Mouse (Mus musculus): ENCODE measurements around the gene Ehd2. TPM values are rescaled to one million over a fixed set of nuclear protein-coding genes. Genes with fewer than 3 reads are reported as not detected.

Gene Ehd2
- polyA plus RNA-seq, 1 experiment: 3.0 TPM

DNA sequence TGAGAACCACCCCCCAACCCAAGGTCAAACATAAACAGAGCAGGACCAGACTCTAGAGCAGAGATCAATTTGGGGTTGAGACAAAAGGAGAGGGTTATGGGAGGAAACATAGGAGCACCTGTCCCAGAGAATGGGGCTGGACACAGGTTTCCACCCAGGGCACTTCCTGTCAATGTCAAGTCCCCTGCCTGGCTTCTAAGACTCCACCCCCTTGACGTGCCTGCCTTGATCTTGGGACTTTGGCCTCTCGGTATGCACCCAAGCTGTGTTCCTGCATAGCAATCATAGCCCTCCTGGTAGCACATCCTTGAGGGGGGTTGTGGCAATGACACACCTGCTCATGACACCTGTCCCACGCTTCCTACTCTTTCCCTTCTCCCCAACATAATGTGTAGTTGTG, 25.8 kb upstream of the Ehd2 start:
- Histone ChIP-seq H3K27ac (ENCODE audit: control insufficient read depth, insufficient read depth, low read depth, low read length) (no peak overlapping the region), H3K4me1 (ENCODE audit: control insufficient read depth, insufficient read depth, low read length) (peaks cover 4% of the 10 kb centered on the region), H3K36me3 (ENCODE audit: control insufficient read depth, insufficient read depth, low read length) (no peaks in the 10 kb centered on the region), H3K4me3 (ENCODE audit: control insufficient read depth, low read depth, low read length) (no peak overlapping the region), H3K27me3 (ENCODE audit: control insufficient read depth, insufficient read depth, low read length) (no peaks in the 10 kb centered on the region)
- no peak for TF ChIP-seq CTCF (IDR thresholded peaks at IDR 0.05; ENCODE audit: control insufficient read depth, insufficient read depth, insufficient replicate concordance, low read depth, low read length)
- TF ChIP-seq POLR2A (IDR thresholded peaks at IDR 0.05; ENCODE audit: control insufficient read depth, low read depth, low read length): peak; percentile 23; the same call in 1 of the 2 replicates

DNA sequence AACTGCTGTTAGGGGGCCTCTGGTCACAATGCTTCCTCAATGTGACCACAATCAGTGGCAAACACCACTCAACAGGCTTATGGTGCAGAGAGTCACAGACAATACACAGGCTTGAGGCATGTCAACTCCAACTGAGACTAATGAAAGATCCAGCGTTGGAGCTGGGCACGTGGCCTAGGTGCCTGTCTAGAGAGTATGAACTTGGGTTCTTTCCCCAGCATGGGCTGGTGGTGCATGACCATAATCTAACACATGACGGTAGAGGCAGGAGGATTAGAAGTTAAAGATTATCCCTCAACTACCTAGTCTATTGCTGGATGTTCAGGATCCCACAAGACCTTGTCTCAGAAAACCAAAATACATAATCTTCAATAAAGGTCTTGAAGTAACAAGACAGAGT, 24.4 kb upstream of the Ehd2 start:
- Histone ChIP-seq H3K27ac (ENCODE audit: control insufficient read depth, insufficient read depth, low read depth, low read length) (no peak overlapping the region), H3K4me3 (ENCODE audit: control insufficient read depth, low read depth, low read length) (no peak overlapping the region), H3K27me3 (ENCODE audit: control insufficient read depth, insufficient read depth, low read length) (no peaks in the 10 kb centered on the region), H3K4me1 (ENCODE audit: control insufficient read depth, insufficient read depth, low read length) (peaks cover 3% of the 10 kb centered on the region), H3K36me3 (ENCODE audit: control insufficient read depth, insufficient read depth, low read length) (no peaks in the 10 kb centered on the region)
- TF ChIP-seq POLR2A (IDR thresholded peaks at IDR 0.05; ENCODE audit: control insufficient read depth, low read depth, low read length) (no peak), CTCF (IDR thresholded peaks at IDR 0.05; ENCODE audit: control insufficient read depth, insufficient read depth, insufficient replicate concordance, low read depth, low read length) (no peak)

DNA sequence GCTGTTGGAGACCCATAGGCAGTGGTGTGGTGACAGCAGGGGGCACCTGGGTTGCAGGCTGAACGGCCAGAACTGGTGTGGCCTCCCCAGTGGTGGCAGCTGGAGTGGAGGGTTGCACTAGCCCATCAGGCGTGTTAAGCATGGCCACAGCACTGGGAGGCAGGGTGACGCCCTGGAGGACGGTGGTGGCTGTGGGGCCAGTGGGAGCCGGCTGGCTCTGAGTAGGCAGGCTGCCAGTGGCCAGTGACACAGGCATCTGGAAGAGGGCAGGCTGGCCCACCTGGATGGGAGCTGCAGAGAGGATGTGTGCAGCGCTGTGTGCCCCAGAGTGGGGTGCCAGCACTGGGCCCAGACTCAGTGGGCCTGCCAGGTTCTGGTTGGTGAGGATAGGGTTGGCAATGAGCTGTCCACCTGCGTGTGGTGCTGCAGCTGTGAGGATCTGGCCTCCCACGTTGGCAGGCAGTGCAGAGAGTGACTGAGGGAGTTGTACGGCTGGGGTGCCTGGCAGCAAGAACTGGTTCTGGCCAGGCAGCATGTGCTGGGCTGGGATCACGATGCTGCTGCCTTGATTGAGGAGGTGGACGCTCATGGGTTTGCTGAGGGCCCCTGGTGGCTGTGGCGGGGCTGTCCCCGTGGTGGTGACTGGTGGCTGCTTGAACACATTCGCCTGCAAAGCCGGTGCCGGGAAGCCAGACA, 20.4 kb upstream of the Ehd2 start:
- TF ChIP-seq CTCF (IDR thresholded peaks at IDR 0.05; ENCODE audit: control insufficient read depth, insufficient read depth, insufficient replicate concordance, low read depth, low read length): 0 out of 2 replicates have a peak, but pooled peaks have one; percentile 5
- TF ChIP-seq POLR2A (IDR thresholded peaks at IDR 0.05; ENCODE audit: control insufficient read depth, low read depth, low read length): no peak
- no peaks in the 10 kb centered on the region for H3K27me3 ChIP-seq (ENCODE audit: control insufficient read depth, insufficient read depth, low read length)
- H3K27ac ChIP-seq (ENCODE audit: control insufficient read depth, insufficient read depth, low read depth, low read length): no peak overlapping the region
- H3K4me1 ChIP-seq (ENCODE audit: control insufficient read depth, insufficient read depth, low read length): peaks cover 5% of the 10 kb centered on the region
- peak overlapping the region; percentile 87 for H3K4me3 ChIP-seq (ENCODE audit: control insufficient read depth, low read depth, low read length)
- H3K36me3 ChIP-seq (ENCODE audit: control insufficient read depth, insufficient read depth, low read length): no peaks in the 10 kb centered on the region

DNA sequence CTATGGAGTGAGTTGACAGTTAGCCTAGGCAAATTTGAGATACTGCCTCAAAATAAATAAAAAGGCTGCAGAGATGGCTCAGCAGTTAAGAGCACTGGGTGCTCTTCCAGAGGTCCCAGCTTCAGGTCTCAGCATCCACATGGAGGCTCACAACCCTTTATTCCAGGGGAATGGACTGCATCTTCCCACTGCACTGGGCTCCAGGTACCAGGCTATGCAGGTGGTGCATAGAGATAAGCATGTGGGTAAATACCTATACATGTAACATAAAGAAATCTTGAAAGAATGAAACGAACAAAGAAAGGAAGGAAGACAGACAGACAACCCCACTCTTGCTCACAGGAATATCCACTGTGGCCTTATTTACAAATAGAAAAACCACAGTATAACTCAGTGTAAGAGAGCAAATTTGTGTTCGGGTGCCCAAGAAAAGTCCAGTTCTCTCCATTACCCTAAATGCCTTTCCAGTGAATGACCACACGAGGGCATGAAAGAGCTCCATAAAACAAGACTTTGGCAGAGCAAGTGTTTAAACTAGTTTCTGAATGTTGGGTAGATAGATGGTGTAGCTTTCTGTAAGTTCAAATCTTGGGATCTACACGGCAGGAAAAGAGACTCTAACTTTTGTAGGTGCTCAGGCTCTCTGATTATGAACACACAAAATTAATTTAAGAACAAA, 15.5 kb upstream of the Ehd2 start:
- H3K36me3 ChIP-seq (ENCODE audit: control insufficient read depth, insufficient read depth, low read length): no peaks in the 10 kb centered on the region
- no peak overlapping the region for H3K4me3 ChIP-seq (ENCODE audit: control insufficient read depth, low read depth, low read length)
- H3K4me1 ChIP-seq (ENCODE audit: control insufficient read depth, insufficient read depth, low read length): peaks cover 18% of the 10 kb centered on the region
- TF ChIP-seq POLR2A (IDR thresholded peaks at IDR 0.05; ENCODE audit: control insufficient read depth, low read depth, low read length) (no peak), CTCF (IDR thresholded peaks at IDR 0.05; ENCODE audit: control insufficient read depth, insufficient read depth, insufficient replicate concordance, low read depth, low read length) (no peak)
- H3K27me3 ChIP-seq (ENCODE audit: control insufficient read depth, insufficient read depth, low read length): no peaks in the 10 kb centered on the region
- no peak overlapping the region for H3K27ac ChIP-seq (ENCODE audit: control insufficient read depth, insufficient read depth, low read depth, low read length)

DNA sequence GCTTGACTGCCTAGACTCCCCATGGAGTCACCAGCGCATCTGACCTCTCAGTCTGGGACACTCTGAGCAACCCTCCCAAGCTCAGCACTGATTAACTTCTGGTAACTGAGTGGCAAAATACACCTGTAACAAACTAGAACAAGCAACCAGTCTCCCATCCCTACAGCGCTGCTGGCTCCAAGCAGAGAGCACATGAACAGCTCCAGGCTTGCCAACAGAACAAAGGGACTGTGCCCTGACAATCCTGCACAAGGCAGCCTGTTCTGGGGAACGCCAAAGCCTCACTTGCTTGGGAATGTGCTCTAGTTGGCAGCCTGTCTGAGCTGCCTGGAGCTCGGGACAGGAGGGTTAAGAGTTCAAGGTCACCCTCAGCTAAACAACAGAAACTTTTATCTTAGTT, 14.2 kb upstream of the Ehd2 start:
- H3K36me3 ChIP-seq (ENCODE audit: control insufficient read depth, insufficient read depth, low read length): no peaks in the 10 kb centered on the region
- H3K4me3 ChIP-seq (ENCODE audit: control insufficient read depth, low read depth, low read length): no peak overlapping the region
- H3K27ac ChIP-seq (ENCODE audit: control insufficient read depth, insufficient read depth, low read depth, low read length): peak overlapping the region; percentile 44

DNA sequence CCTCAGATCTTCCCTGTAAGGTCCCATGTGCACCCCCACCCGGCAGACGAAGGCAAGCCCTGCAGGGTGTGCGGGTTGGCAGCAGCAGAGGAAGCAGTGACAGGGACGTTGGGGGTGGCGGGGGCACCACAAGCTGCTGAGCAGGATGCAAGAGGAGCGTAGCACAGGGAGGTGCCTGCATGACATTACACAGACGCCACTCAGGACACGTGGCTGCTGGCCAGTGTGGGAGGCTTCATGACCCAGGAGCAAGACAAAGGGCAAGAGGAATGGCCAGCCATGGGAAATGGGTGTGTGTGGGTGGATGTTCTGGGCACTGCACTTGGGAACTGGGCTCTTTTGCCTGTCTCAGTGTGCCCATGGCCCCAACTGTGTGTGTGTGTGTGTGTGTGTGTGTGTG, 12.9 kb upstream of the Ehd2 start:
- no peak overlapping the region for H3K4me3 ChIP-seq (ENCODE audit: control insufficient read depth, low read depth, low read length)
- peak overlapping the region; percentile 44; the same call in 1 of the 2 replicates for H3K27ac ChIP-seq (ENCODE audit: control insufficient read depth, insufficient read depth, low read depth, low read length)
- peaks cover 18% of the 10 kb centered on the region for H3K4me1 ChIP-seq (ENCODE audit: control insufficient read depth, insufficient read depth, low read length)
- H3K27me3 ChIP-seq (ENCODE audit: control insufficient read depth, insufficient read depth, low read length): no peaks in the 10 kb centered on the region
- no peaks in the 10 kb centered on the region for H3K36me3 ChIP-seq (ENCODE audit: control insufficient read depth, insufficient read depth, low read length)
- TF ChIP-seq CTCF (IDR thresholded peaks at IDR 0.05; ENCODE audit: control insufficient read depth, insufficient read depth, insufficient replicate concordance, low read depth, low read length): no peak
- peak; percentile 22; the same call in 1 of the 2 replicates for TF ChIP-seq POLR2A (IDR thresholded peaks at IDR 0.05; ENCODE audit: control insufficient read depth, low read depth, low read length)

More for the DNA sequence above, 14.2 kb upstream of the Ehd2 start:
- Histone ChIP-seq H3K4me1 (ENCODE audit: control insufficient read depth, insufficient read depth, low read length) (peaks cover 13% of the 10 kb centered on the region), H3K27me3 (ENCODE audit: control insufficient read depth, insufficient read depth, low read length) (no peaks in the 10 kb centered on the region)
- TF ChIP-seq CTCF (IDR thresholded peaks at IDR 0.05; ENCODE audit: control insufficient read depth, insufficient read depth, insufficient replicate concordance, low read depth, low read length): no peak
- no peak for TF ChIP-seq POLR2A (IDR thresholded peaks at IDR 0.05; ENCODE audit: control insufficient read depth, low read depth, low read length)

DNA sequence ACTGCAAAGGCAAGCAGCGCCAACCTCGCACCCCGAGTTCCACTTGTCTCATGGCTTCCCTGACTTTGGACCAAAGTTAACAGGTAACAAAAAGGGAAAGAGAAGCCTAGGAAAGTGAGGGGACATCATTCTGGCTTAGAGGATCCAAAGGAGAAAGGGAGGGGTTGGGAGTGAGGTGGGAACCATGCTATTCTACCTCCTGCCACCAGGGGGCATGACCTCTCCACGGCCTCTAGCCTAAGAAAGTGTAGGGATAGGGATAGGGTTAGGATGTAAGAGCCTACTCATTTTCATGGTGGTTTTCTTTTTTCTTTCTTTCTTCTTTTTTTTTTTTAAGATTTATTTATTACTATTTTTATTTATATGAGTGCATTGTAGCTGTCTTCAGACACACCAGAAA, 8.5 kb upstream of the Ehd2 start:
- peaks cover 23% of the 10 kb centered on the region for H3K4me1 ChIP-seq (ENCODE audit: control insufficient read depth, insufficient read depth, low read length)
- TF ChIP-seq CTCF (IDR thresholded peaks at IDR 0.05; ENCODE audit: control insufficient read depth, insufficient read depth, insufficient replicate concordance, low read depth, low read length) (peak; percentile 92), POLR2A (IDR thresholded peaks at IDR 0.05; ENCODE audit: control insufficient read depth, low read depth, low read length) (no peak)

More for the DNA sequence above, 8.5 kb upstream of the Ehd2 start:
- Histone ChIP-seq H3K27ac (ENCODE audit: control insufficient read depth, insufficient read depth, low read depth, low read length) (no peak overlapping the region), H3K36me3 (ENCODE audit: control insufficient read depth, insufficient read depth, low read length) (no peaks in the 10 kb centered on the region), H3K27me3 (ENCODE audit: control insufficient read depth, insufficient read depth, low read length) (no peaks in the 10 kb centered on the region), H3K4me3 (ENCODE audit: control insufficient read depth, low read depth, low read length) (no peak overlapping the region)

Data from testis, adult 2 months (tissue).